Mouse (Mus musculus) C2C12 (cell line): ENCODE results near the gene 2810004N23Rik. TPM values are rescaled to one million over a fixed set of nuclear protein-coding genes. Genes with fewer than 3 reads are reported as not detected.

Source experiments
- H3K27me3 ChIP-seq: one replicate; pipeline ENCODE4 v1.6.1; 2011; ENCODE audit not compliant: control insufficient read depth, insufficient read depth, insufficient read length
- H3K36me3 ChIP-seq: one replicate; pipeline ENCODE4 v1.6.1; 2011; ENCODE audit not compliant: control insufficient read depth, insufficient read depth
- H3K4me3 ChIP-seq: one replicate; pipeline ENCODE4 v1.5.1; 2011; ENCODE audit warnings: mild to moderate bottlenecking, control low read depth; ENCODE audit not compliant: poor library complexity, insufficient read depth, severe bottlenecking
- H3K79me2 ChIP-seq: one replicate; pipeline ENCODE4 v1.6.1; 2011; ENCODE audit not compliant: control insufficient read depth, insufficient read depth
- H3K79me3 ChIP-seq: one replicate; pipeline ENCODE4 v1.6.1; 2011; ENCODE audit warnings: low read depth, control low read depth
- H3ac ChIP-seq: one replicate; pipeline ENCODE3; 2011; ENCODE audit warnings: low read depth; ENCODE audit not compliant: control insufficient read depth, insufficient read length
- CEBPB ChIP-seq: IDR thresholded peaks from one replicate; pipeline ENCODE4 v1.6.1; 2011; ENCODE audit warnings: low read depth, mild to moderate bottlenecking, control low read depth, moderate library complexity
- CTCF ChIP-seq: IDR thresholded peaks from one replicate; pipeline ENCODE4 v1.5.1; 2011; ENCODE audit not compliant: control insufficient read depth, insufficient read depth, insufficient read length
- FOSL1 ChIP-seq: IDR thresholded peaks from one replicate; pipeline ENCODE4 v1.8.0; 2011; ENCODE audit warnings: mild to moderate bottlenecking, low read length; ENCODE audit not compliant: poor library complexity, insufficient read depth, severe bottlenecking
- MAX ChIP-seq: IDR thresholded peaks from one replicate; pipeline ENCODE4 v1.6.1; 2011; ENCODE audit warnings: mild to moderate bottlenecking, control low read depth
- MYOD1 ChIP-seq: IDR thresholded peaks from one replicate; pipeline ENCODE4 v1.6.1; 2011; ENCODE audit warnings: low read depth; ENCODE audit not compliant: control insufficient read depth, insufficient read length
- MYOG ChIP-seq: IDR thresholded peaks from one replicate; pipeline ENCODE4 v1.6.1; 2011; ENCODE audit not compliant: control insufficient read depth, insufficient read length; ENCODE audit errors: extremely low read depth
- USF1 ChIP-seq: IDR thresholded peaks from one replicate; pipeline ENCODE4 v1.6.1; 2011; ENCODE audit warnings: low read depth, mild to moderate bottlenecking, control low read depth, moderate library complexity
- polyA plus RNA-seq: library from polyadenylated mRNA; unstranded; fragments of >200 nt; fragmentation: generic; extraction: Trizol; gene quantifications from one replicate; pipeline ENCODE4 v1.2.1, GENCODE M21; 2012; ENCODE audit warnings: missing spikeins

2810004N23Rik gene
- polyA plus RNA-seq, 1 experiment = 27.9 TPM

DNA sequence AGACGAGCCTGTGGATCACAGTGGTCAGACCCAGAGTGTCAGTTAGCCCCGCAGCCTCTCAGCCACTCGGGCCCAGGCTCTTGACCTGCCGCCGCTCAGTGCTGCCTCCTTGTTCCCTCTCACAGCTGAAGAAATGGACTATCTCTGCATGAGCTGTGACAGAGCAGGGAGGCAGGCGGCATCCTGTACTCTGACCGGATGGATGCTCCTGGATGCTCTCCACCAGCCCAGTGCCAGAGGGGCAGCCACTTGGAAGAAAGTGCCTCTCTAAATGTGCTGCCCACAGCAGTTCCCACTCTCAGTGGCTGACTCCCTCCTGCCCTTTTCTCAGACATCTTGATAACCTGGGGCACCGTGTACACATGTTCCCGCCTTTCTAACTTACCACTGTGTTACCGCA is 21.1 kb downstream of the 2810004N23Rik start:
- peaks cover 4% of the 10 kb centered on the region for H3K79me3 ChIP-seq
- H3K79me2 ChIP-seq = peaks cover 25% of the 10 kb centered on the region
- H3K4me3 ChIP-seq = no peak overlapping the region
- TF ChIP-seq MYOG = no peak
- TF ChIP-seq FOSL1 = no peak
- TF ChIP-seq CTCF = no peak
- no peak for TF ChIP-seq MYOD1
- TF ChIP-seq MAX = no peak
- TF ChIP-seq CEBPB = no peak
- no peak for TF ChIP-seq USF1
- no peak overlapping the region for H3ac ChIP-seq
- peaks cover 52% of the 10 kb centered on the region for H3K36me3 ChIP-seq
- no peaks in the 10 kb centered on the region for H3K27me3 ChIP-seq

DNA sequence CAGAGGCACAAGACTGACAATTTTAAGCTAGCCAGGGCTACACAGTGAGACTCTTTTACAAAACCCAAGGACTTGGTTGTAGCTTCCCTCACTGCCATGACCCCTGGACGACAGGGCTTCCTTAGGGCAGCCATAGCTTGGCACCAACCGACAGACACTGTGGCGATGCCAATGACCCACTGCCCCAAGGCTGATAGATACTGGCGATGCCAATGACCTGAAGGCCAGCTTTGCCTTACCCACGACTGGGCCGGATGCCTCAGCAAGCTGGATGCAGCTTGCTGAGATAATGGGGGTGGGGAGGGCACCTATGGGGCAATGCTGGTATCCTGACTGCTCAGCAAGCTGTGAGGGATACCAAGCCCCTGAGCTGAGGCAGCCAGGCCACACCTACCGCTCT is 22.0 kb downstream of the 2810004N23Rik start:
- no peak for TF ChIP-seq CEBPB
- no peak for TF ChIP-seq USF1
- TF ChIP-seq FOSL1 = no peak
- no peak for TF ChIP-seq MAX
- TF ChIP-seq MYOG = no peak
- TF ChIP-seq MYOD1 = no peak
- no peak for TF ChIP-seq CTCF
- Histone ChIP-seq H3K4me3 (no peak overlapping the region), H3K27me3 (no peaks in the 10 kb centered on the region), H3K36me3 (peaks cover 52% of the 10 kb centered on the region), H3K79me3 (peaks cover 4% of the 10 kb centered on the region), H3K79me2 (peaks cover 25% of the 10 kb centered on the region), H3ac (no peak overlapping the region)

DNA sequence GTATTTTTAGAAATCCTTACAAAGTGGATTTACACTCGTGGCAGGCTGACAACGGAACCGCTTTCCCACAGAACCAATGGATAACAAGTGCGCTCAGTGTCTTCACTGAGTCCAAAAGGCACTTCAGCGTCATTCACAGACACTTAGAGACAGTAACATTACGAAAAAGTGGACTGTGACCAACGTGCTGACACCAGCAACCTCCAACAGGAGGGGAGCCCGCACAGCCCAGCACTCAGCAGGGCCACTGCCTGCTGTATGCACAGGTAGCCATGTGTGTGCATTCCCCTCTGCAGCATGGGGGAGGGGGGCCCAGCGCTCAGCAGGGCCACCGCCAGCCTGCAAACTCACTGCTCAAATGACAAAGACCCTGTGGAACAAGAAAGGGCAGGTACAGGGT is 23.5 kb downstream of the 2810004N23Rik start:
- Histone ChIP-seq H3K79me3 (no peaks in the 10 kb centered on the region), H3K27me3 (no peaks in the 10 kb centered on the region), H3K79me2 (peaks cover 11% of the 10 kb centered on the region), H3K4me3 (no peak overlapping the region), H3K36me3 (peaks cover 43% of the 10 kb centered on the region), H3ac (no peak overlapping the region)
- TF ChIP-seq MYOD1 (no peak), MYOG (no peak), FOSL1 (no peak), CEBPB (no peak), CTCF (no peak), MAX (no peak)

DNA sequence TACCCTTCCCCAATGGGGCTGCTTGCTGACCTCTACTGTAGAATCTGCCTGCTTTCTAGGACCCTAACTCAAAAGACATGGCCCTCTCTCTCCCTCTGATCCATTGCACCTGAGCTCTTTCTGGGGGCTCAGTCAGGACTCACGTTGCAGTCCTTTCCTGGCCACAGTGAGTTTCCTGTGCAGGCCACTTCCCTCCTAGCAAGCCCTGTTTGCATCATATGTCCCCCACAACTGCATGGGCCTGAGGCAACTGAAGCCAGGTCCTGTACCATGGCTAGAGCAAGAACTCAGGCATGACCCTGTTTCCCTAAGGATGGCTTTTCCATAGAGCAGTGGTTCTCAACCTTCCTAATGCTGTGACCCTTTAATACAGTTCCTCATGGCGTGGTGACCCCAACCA is 25.0 kb downstream of the 2810004N23Rik start:
- Histone ChIP-seq H3K79me2 (no peaks in the 10 kb centered on the region), H3K79me3 (no peaks in the 10 kb centered on the region), H3ac (no peak overlapping the region), H3K36me3 (peaks cover 40% of the 10 kb centered on the region), H3K27me3 (no peaks in the 10 kb centered on the region), H3K4me3 (no peak overlapping the region)
- TF ChIP-seq MAX (no peak), CTCF (no peak)

DNA sequence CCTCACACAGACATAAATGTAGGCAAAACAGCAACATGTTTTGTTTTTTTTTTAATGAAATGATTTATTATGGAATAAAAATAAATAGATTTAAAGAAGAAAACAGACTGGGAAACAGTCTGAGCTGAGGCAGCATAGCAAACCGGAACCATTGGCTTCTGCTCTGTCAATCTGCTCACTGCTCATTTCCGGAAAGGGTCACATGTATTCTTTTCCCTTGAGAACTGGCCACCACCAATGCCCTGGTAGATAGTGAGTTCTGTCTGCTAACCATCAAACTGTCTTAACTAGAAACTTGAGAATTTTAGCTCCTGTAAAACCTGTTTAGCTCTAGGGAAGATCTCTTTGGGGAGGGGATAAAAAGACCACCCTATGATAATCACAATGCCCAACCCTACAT is 26.0 kb downstream of the 2810004N23Rik start:
- Histone ChIP-seq H3K36me3 (peaks cover 35% of the 10 kb centered on the region), H3K79me2 (no peaks in the 10 kb centered on the region), H3K4me3 (no peak overlapping the region), H3ac (no peak overlapping the region), H3K79me3 (no peaks in the 10 kb centered on the region), H3K27me3 (no peaks in the 10 kb centered on the region)
- TF ChIP-seq MYOG (no peak), MYOD1 (no peak), USF1 (no peak), MAX (no peak), CTCF (no peak), CEBPB (no peak), FOSL1 (no peak)

DNA sequence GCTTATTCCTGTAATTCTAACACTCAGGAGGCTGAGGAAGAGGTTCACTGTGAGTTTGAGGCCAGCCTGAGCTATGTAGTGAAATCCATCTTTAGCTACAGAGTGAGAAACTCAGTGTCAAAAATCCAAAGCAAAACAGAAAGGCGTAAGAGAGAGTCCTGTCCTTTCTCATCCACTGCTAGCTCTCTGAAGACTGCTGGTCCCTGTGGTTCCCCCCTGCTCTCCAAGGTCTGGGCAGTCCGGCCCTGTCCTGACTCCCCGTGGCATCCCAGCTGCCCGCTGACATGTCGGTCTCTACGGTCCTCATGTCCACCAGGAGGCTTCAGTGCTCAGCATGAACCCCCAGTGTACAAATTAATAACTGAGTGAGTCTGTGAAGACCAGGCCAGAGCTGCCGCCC is 26.6 kb downstream of the 2810004N23Rik start:
- Histone ChIP-seq H3K79me3 (no peaks in the 10 kb centered on the region), H3K27me3 (no peaks in the 10 kb centered on the region), H3K4me3 (no peak overlapping the region), H3ac (no peak overlapping the region), H3K36me3 (peaks cover 32% of the 10 kb centered on the region), H3K79me2 (no peaks in the 10 kb centered on the region)
- TF ChIP-seq FOSL1 = no peak
- TF ChIP-seq USF1 = no peak
- TF ChIP-seq MAX = no peak
- TF ChIP-seq CEBPB = no peak
- no peak for TF ChIP-seq MYOG
- TF ChIP-seq MYOD1 = no peak
- no peak for TF ChIP-seq CTCF
